Mouse (Mus musculus) neural tube, embryonic 12.5 days (tissue): ENCODE results near the gene Tor1b. TPM values are rescaled to one million over a fixed set of nuclear protein-coding genes. Genes with fewer than 3 reads are reported as not detected.
A peak's percentile ranks its signal among the peaks of the same experiment; 100 is the strongest.

ENCODE experiments used
- ATAC-seq: fragments of 200-750 bp; cut with Nextera tagmentation; 2 replicates; pipeline ENCODE4 v1.8.0; 2017; ENCODE audit warnings: low read depth, mild to moderate bottlenecking, moderate TSS enrichment, moderate library complexity; ENCODE audit not compliant: low FRiP score
- H3K27ac ChIP-seq: fragments of 300-500 bp; sonication (generic); 2 replicates; pipeline ENCODE4 v1.5.1; 2016
- H3K27me3 ChIP-seq: fragments of 300-500 bp; sonication (generic); replicated peaks from 2 replicates; pipeline ENCODE4 v1.6.1; 2016; ENCODE audit warnings: mild to moderate bottlenecking
- H3K36me3 ChIP-seq: fragments of 300-500 bp; sonication (generic); 2 replicates; pipeline ENCODE4 v1.6.1; 2016; ENCODE audit warnings: mild to moderate bottlenecking
- H3K4me1 ChIP-seq: fragments of 300-500 bp; sonication (generic); 2 replicates; pipeline ENCODE4 v1.6.1; 2016
- H3K4me2 ChIP-seq: fragments of 300-500 bp; sonication (generic); replicated peaks from 2 replicates; pipeline ENCODE4 v1.6.1; 2016; ENCODE audit warnings: mild to moderate bottlenecking
- H3K4me3 ChIP-seq: fragments of 300-500 bp; sonication (generic); 2 replicates; pipeline ENCODE4 v1.5.1; 2016
- H3K9ac ChIP-seq: fragments of 300-500 bp; sonication (generic); 2 replicates; pipeline ENCODE4 v1.6.1; 2016; ENCODE audit warnings: mild to moderate bottlenecking
- H3K9me3 ChIP-seq: fragments of 300-500 bp; sonication (generic); 2 replicates; pipeline ENCODE4 v1.6.1; 2016; ENCODE audit warnings: mild to moderate bottlenecking
- WGBS: fragments of 180-500 bp; shearing (Covaris S2); methylation state at CpG from one replicate; pipeline ENCODE4 v1.1.7; 2016; 5-methylcytosine and 5-hydroxymethylcytosine counted together
- polyA plus RNA-seq: library from polyadenylated mRNA; unstranded; fragments of >200 nt; fragmentation: Nextera tagmentation; extraction: Ambion mirVana; gene quantifications from 2 replicates; pipeline ENCODE4 v1.2.1, GENCODE M21; 2016

The Tor1b gene
- polyA plus RNA-seq, 1 experiment from 2014 or later: 20.7 TPM

- Histone ChIP-seq H3K9me3 (no peaks in the 10 kb centered on the region), H3K36me3 (peaks cover 56% of the 10 kb centered on the region), H3K27me3 (no peaks in the 10 kb centered on the region), H3K27ac (no peak overlapping the region), H3K4me1 (peaks cover 19% of the 10 kb centered on the region), H3K4me2 (no peak overlapping the region), H3K4me3 (no peak overlapping the region), H3K9ac (no peak overlapping the region)
- ATAC-seq: no peak
- WGBS: 95% methylated on average over 8 of the region's 8 CpGs
Observed at GRCm38 (mm10) chr2:30965627-30966026, 12.9 kb downstream of the Tor1b start.

GRCm38 (mm10) chr2:30966826-30967225 is 14.1 kb downstream of the Tor1b start:
- H3K4me3 ChIP-seq: peak overlapping the region; percentile 94
- H3K36me3 ChIP-seq: peaks cover 44% of the 10 kb centered on the region
- H3K27ac ChIP-seq: no peak overlapping the region
- H3K9me3 ChIP-seq: no peaks in the 10 kb centered on the region
- H3K27me3 ChIP-seq: no peaks in the 10 kb centered on the region
- peak overlapping the region; percentile 86 for H3K4me2 ChIP-seq
- WGBS: 26% methylated on average over 16 of the region's 16 CpGs
- no peak for ATAC-seq
- peak overlapping the region; percentile 94 for H3K9ac ChIP-seq
- H3K4me1 ChIP-seq: peaks cover 19% of the 10 kb centered on the region

- no peaks in the 10 kb centered on the region for H3K9me3 ChIP-seq
- no peaks in the 10 kb centered on the region for H3K27me3 ChIP-seq
- WGBS: 2% methylated on average over 59 of the region's 59 CpGs
- H3K4me1 ChIP-seq: peaks cover 19% of the 10 kb centered on the region
- peak within 1 kb of the TSS; percentile 50; the same call in 1 of the 2 replicates for H3K27ac ChIP-seq
- H3K4me2 ChIP-seq: peak within 1 kb of the TSS; percentile 86
- peak within 1 kb of the TSS; percentile 94 for H3K9ac ChIP-seq
- ATAC-seq: peak; percentile 95
- H3K36me3 ChIP-seq: peaks cover 41% of the 10 kb centered on the region
- peak within 1 kb of the TSS; percentile 94 for H3K4me3 ChIP-seq
Observed at GRCm38 (mm10) chr2:30967352-30968327, 14.9 kb downstream of the Tor1b start, which contains the start of gene Tor1a. Tor1a (minus strand) TSS chr2:30967933.

GRCm38 (mm10) chr2:30981790-30982513 is 29.2 kb downstream of the Tor1b start, which contains the start of the genes BC005624 and Usp20:
BC005624 (minus strand) TSS chr2:30982201.
Usp20 (plus strand) TSS chr2:30982279.
- Histone ChIP-seq H3K36me3 (peaks cover 31% of the 10 kb centered on the region), H3K4me1 (peaks cover 18% of the 10 kb centered on the region), H3K27ac (no peak within 1 kb of the TSS), H3K27me3 (no peaks in the 10 kb centered on the region), H3K9me3 (no peaks in the 10 kb centered on the region), H3K4me2 (peak within 1 kb of the TSS; percentile 82), H3K9ac (peak within 1 kb of the TSS; percentile 70), H3K4me3 (peak within 1 kb of the TSS; percentile 71)
- ATAC-seq: peak; percentile 99
- under 1% methylated on average over 66 of the region's 66 CpGs for WGBS

GRCm38 (mm10) chr2:30983024-30983423 is 30.3 kb downstream of the Tor1b start:
- 52% methylated on average over 7 of the region's 7 CpGs for WGBS
- Histone ChIP-seq H3K4me1 (peaks cover 18% of the 10 kb centered on the region), H3K27ac (no peak overlapping the region), H3K4me2 (peak overlapping the region; percentile 82), H3K4me3 (peak overlapping the region; percentile 71), H3K36me3 (peaks cover 20% of the 10 kb centered on the region), H3K27me3 (no peaks in the 10 kb centered on the region), H3K9ac (peak overlapping the region; percentile 70), H3K9me3 (no peaks in the 10 kb centered on the region)
- no peak for ATAC-seq

GRCm38 (mm10) chr2:30985111-30986020 is 32.6 kb downstream of the Tor1b start:
- no peak for ATAC-seq
- Histone ChIP-seq H3K4me2 (peak overlapping the region; percentile 9; the same call in 1 of the 2 replicates), H3K4me1 (peaks cover 18% of the 10 kb centered on the region), H3K9me3 (no peaks in the 10 kb centered on the region), H3K9ac (0 out of 2 replicates have a peak overlapping the region, but pooled peaks have one; percentile 3), H3K36me3 (peaks cover under 1% of the 10 kb centered on the region; the same call in 1 of the 2 replicates), H3K4me3 (no peak overlapping the region), H3K27ac (no peak overlapping the region), H3K27me3 (no peaks in the 10 kb centered on the region)
- WGBS: 27% methylated on average over 16 of the region's 17 CpGs

GRCm38 (mm10) chr2:30990221-30990620 is 37.5 kb downstream of the Tor1b start:
- H3K4me1 ChIP-seq: peaks cover 6% of the 10 kb centered on the region; the same call in 1 of the 2 replicates
- H3K27me3 ChIP-seq: no peaks in the 10 kb centered on the region
- H3K27ac ChIP-seq: no peak overlapping the region
- H3K9ac ChIP-seq: no peak overlapping the region
- 90% methylated on average over 9 of the region's 9 CpGs for WGBS
- no peak overlapping the region for H3K4me2 ChIP-seq
- no peaks in the 10 kb centered on the region for H3K36me3 ChIP-seq
- no peaks in the 10 kb centered on the region for H3K9me3 ChIP-seq
- no peak for ATAC-seq
- H3K4me3 ChIP-seq: no peak overlapping the region

- 94% methylated on average over 4 of the region's 4 CpGs for WGBS
- no peak for ATAC-seq
- Histone ChIP-seq H3K9ac (no peak overlapping the region), H3K27me3 (no peaks in the 10 kb centered on the region), H3K27ac (no peak overlapping the region), H3K36me3 (peaks cover 1% of the 10 kb centered on the region; the same call in 1 of the 2 replicates), H3K4me1 (peaks cover 14% of the 10 kb centered on the region), H3K4me2 (no peak overlapping the region), H3K9me3 (no peaks in the 10 kb centered on the region), H3K4me3 (no peak overlapping the region)
Observed at GRCm38 (mm10) chr2:30994853-30995252, 42.1 kb downstream of the Tor1b start.

- 84% methylated on average over 11 of the region's 11 CpGs for WGBS
- no peak overlapping the region for H3K9ac ChIP-seq
- no peak for ATAC-seq
- peaks cover 14% of the 10 kb centered on the region for H3K4me1 ChIP-seq
- H3K27me3 ChIP-seq: no peaks in the 10 kb centered on the region
- H3K9me3 ChIP-seq: no peaks in the 10 kb centered on the region
- H3K27ac ChIP-seq: no peak overlapping the region
- H3K36me3 ChIP-seq: peaks cover 7% of the 10 kb centered on the region; the same call in 1 of the 2 replicates
- H3K4me3 ChIP-seq: no peak overlapping the region
- no peak overlapping the region for H3K4me2 ChIP-seq
Observed at GRCm38 (mm10) chr2:30995432-30995996, 42.8 kb downstream of the Tor1b start.

- WGBS: 41% methylated on average over 8 of the region's 8 CpGs
Observed at GRCm38 (mm10) chr2:30998443-30999260, 45.9 kb downstream of the Tor1b start.

More at GRCm38 (mm10) chr2:30998443-30999260, 45.9 kb downstream of the Tor1b start:
- peaks cover 14% of the 10 kb centered on the region for H3K4me1 ChIP-seq
- peak overlapping the region; percentile 57 for H3K27ac ChIP-seq
- H3K4me2 ChIP-seq: no peak overlapping the region
- H3K27me3 ChIP-seq: no peaks in the 10 kb centered on the region
- H3K9ac ChIP-seq: no peak overlapping the region
- no peak overlapping the region for H3K4me3 ChIP-seq
- H3K36me3 ChIP-seq: peaks cover 28% of the 10 kb centered on the region
- peak; percentile 53; the same call in 1 of the 2 replicates for ATAC-seq
- no peaks in the 10 kb centered on the region for H3K9me3 ChIP-seq
